Mouse (Mus musculus) sigmoid colon, adult 10 weeks (tissue): ENCODE measurements around the gene Lrrc49. TPM values are rescaled to one million over a fixed set of nuclear protein-coding genes. Genes with fewer than 3 reads are reported as not detected.

Experiments used
- polyA plus RNA-seq: library from polyadenylated mRNA; stranded (reverse); fragments of 350-450 nt; fragmentation: Illumina TruSeq; extraction: RNeasy Lipid Tissue Mini Kit (QIAGEN cat#74804); gene quantifications from one replicate; pipeline ENCODE4 v1.2.3, GENCODE M21; 2014; ENCODE audit warnings: low read depth, low replicate concordance

Lrrc49 gene
- 18.2 TPM for polyA plus RNA-seq

GRCm38 (mm10) chr9:60687891-60688324, at the start of gene Lrrc49:
Lrrc49 (minus strand) TSS chr9:60688158.

GRCm38 (mm10) chr9:60712771-60713541, 25.0 kb upstream of the Lrrc49 start, which contains the start of gene Larp6:
Larp6 (plus strand) TSS chr9:60712989.

GRCm38 (mm10) chr9:60521806-60522264, 166.1 kb downstream of the Lrrc49 start, which contains the start of gene Thsd4:
Thsd4 (minus strand) TSS chr9:60522046.

Other genes starting within 250 kb of the Lrrc49 start
- gene Thsd4, start 166.1 kb downstream of the Lrrc49 start, polyA plus RNA-seq = 9.1 TPM
- 0.16 TPM for gene Larp6, start 24.8 kb upstream of the Lrrc49 start, polyA plus RNA-seq
- gene Uaca, start 106.4 kb upstream of the Lrrc49 start, polyA plus RNA-seq = 19.7 TPM